Mouse (Mus musculus) gastrocnemius, adult 8-10 months (tissue): ENCODE measurements at regions not wholly inside any gene's neighbourhood (a gene's known extent, or its start where the extent isn't known, plus 50 kb on each side); places are given as distances from the start of the nearest gene placed in this dataset.

Experiments used
- DNase-seq, 2 experiments: peaks; one replicate each; pipeline ENCODE4 v3.0.0; 2022; ENCODE audit warnings: low spot score in 2 of 2

DNA sequence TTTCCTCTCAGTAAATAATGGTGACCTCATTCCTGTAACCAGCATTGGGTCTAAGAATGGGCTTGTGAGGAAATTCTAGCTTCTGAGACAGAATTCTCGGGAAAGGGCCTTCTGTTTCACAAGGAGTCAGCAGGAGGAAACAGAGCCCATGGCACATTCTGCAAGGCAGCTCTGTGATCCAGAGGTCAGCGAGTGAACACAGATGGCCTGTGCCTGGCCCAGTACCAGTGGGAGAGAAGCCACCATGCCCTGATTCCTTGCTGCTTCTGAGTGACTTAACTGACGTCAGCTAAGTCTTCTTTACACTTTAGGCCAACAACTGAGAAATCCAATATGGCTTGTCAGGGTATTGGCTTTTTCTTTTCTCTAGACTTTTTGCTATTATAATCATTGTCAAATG is 342.5 kb upstream of the Tmc3 start:
- peak; percentile 10 to 27 for DNase-seq

DNA sequence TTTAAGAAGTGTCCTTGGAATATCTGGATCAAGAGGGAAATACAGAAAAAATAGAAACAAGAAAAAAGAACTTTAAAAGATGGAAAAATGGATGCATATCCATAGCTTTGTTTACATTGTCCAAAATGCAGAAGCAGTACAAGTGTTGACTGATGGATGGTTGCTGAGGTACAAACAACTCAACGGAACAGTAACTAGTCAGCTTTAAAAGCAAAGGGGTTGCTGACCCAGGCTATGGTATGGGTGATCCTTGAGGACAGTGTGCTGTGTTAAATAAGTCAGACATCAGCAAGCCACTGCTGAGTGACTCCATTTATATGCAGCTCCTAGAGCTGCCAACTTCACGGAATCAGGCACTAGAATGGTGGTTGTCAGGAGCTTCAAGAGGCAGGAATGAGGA is 338.9 kb upstream of the Tmc3 start:
- DNase-seq = no peak

DNA sequence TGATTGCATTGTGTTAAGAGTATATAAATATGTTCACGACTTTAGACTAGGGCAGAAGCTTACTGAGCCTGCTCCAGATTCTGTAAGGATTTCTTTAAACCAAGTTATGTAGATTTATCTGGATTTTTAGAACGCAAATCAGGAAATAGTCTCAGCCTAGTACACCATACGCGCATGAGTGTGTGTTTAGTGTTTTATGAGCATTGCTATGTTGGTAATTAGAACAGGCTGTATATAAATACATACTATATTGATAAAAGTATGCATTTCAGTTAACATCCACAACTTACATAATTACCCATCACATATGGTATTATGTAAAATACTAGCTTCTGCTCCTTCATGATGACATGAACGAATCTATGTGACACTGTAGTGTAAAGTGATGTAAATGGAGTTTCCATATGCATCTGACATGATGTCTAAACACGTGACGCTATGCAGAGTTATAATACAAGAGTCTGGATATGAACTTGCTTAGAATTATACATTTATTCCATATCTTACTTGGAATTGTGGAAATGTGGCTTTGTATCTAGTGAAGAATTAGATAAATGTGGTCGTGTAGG is 332.6 kb upstream of the Tmc3 start:
- no peak for DNase-seq

DNA sequence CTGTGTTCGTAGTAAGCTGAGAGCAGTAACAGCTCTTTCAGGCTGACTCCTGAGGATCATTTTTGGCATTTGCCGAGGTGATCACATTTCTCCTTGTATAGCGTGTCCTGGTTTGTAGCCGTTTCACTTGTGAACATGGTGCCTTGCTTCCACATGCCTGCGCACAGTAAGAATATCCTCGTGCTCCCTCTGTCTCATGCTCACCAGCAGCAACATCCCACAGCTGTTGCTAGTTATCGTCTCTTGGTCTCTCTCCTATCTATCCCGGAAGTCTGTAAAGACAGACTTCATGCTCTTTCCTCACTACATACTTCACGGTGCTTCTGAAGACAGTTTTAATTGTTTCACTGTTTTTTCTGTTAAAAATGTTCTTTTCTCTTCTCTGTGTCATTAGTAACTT is 331.7 kb upstream of the Tmc3 start:
- no peak for DNase-seq

DNA sequence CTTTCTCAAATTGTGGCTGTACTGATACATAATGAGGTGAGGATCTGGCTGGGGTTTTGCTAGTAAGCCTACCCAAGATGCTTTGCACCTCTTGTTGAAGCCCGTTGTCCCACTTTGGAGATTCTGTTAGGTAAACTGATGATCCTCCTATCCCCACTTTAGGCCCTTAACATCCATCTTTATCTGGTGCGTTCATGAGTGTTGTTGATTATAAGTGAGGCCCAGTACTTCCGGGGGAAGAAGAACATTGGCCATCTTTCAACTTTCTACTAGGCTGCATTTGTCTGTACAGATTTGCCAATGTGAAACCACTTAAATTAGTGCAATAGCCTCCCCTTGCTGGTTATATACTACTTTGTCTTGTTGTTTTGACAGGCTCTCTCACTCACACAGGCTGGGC is 331.3 kb upstream of the Tmc3 start:
- DNase-seq = no peak

DNA sequence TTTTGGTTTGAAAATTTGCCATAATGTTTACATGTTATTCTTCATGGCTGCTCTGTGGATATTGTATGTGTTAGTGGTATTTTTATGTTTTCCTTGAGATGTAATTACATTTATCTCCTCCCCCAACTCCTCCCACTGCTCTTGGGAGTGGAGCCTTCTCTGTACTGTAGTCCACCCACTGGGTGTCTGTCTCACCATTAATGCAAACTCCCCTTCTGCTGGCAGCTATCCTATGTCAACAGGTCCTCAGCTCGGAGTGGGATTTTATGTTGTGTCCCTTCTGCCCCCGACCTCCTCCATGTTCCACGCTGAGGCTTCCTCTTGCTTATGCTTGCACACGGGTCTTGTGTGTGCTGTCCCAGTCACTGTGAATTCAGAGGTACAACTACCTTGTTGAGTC is 330.3 kb upstream of the Tmc3 start:
- DNase-seq = no peak

DNA sequence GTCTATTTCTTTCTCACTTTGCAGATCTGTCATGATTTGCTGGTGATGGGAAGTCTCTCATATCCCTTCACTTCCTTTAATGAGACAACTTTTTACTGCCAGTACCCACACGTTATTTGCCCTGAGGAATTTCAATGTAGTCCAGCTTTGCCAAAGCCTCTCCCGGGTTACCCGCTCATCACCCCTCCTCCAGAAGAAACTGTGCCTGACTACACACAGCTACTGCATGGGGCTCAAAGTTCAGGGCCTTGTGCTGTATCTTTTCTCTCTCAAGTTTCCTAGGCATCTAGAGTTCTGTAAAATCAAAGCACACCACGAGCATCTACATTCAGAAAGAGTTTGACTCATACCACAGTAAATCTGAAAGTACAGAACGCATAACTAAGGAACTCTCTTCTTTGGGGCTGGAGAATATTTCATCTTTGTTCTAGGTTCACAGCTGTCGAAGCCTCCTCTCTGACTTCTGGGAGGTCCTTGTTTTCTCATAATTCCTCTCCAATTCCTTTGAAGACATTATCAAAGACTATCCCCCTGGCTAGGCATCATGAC is 328.4 kb upstream of the Tmc3 start:
- no peak for DNase-seq

DNA sequence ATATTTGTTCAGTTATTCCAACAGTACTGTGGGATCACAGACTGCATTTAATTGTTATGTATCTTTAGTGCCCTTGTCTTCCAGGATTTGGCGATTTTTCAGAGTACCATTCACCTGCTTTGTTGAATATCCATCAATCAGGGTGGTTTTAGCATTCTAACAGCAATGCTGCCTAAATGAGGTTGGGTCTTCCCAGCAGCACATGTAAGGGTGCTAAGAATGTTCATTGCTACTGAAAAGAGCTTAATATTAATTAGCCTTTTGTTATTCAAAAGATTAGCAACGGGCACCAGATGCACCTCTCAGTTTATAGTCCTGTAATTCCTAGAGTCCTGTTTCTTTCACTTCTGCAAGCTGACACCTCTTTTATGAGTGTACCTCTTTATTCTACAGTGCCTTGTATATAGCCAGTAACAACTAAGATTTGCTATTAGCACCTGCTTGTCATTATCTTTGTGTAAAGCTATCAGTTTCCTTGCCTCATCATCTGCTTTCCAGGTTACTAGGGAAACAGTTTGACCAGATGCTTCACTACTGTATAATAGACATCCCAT is 326.3 kb upstream of the Tmc3 start:
- no peak for DNase-seq

DNA sequence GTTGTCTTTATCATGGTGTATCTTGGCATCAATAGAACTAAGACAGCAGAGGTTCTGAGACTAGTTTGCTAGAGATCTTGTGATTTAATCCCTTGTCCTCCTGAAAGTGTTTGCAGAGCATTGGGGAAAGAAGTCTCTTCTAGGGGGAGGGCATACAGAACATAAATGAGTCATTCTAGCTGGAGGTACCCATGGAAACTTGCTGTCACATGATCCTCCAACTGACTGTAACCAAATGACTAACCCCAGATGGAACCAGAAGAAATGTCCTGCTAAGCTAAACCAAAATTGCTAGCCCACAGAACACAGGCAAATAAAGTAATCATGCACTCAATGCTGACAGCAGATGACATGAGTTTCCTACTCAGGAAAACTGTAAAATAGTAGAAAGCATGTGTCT is 323.2 kb upstream of the Tmc3 start:
- no peak for DNase-seq

DNA sequence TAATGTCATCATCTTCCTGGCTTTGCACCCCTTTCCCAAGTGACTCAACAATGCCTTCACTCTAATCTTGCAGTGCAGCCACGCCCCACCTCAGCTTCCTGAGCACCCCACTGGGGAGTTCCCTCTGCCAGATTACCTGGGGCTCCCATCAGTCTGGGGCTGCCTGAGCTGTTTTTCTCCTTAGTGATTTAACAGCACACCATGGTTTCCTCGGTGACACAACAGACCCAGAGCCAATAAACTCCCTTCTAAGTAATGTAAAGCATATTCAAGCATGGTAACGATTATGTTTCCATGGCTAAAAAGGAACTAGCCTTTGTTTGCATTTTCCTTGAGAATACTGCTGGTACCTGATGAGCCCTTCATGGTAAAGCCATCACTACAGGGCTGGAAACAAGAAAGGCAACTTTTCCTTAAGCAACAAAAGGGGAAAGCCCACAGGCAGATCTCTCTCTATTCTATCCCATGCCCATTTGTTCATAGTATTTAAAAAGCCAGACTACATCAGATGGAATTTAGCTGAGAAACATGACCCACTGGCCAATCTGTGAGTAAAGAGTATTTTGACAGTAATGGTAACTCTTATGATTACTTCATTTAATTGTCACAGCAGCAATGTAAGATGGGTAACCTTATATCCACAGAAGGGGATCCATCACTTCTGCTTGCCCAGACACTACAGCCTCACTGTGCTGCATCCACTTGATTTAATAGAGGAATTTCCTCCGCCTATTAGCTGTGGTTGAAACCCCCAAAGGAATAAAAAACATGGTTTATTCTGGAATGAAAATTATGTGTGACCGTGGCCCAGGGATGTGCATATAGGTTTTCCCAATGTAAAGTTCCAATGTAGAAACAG is 294.6 kb upstream of the Tmc3 start:
- peak in 1 of 2 experiments; percentile 3 for DNase-seq

DNA sequence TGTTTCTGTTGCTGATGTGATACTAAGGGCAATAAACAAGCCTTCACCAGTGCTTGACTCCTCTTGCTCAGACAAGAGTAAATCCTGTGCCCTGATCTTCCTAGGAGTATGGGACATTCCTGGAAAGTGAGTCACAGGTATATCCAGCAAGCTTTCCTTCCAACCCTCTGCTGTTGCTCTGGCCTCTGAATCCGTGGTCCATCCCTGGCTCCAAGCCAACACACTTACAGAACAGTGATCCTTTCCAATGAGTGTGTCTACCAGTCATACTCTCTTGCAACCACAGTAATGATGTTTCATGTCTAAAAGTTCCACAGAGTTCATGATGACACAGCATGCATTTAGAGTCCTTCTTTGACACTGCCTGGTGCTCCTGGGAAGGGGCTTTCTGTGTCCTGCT is 277.6 kb upstream of the Tmc3 start:
- DNase-seq = no peak

DNA sequence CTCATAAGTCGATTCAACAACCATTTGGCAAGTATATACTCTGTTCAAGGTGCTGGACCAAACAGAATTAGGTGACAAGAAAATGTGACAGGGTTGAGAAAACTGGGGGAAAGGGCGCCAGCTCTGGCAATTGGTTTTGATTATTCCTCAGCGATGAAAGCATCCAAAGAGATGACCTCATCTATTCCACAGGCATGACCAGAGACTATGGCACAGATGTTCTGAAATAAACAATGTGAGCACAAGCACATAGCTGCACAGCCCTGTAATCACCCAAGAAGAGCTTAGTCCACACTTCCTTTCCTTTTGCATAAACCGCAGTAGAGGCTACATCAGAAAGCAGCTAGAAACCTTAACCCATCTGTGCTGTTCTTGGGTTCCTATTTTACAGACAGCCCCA is 272.6 kb upstream of the Tmc3 start:
- DNase-seq = peak in 1 of 2 experiments; percentile 6

DNA sequence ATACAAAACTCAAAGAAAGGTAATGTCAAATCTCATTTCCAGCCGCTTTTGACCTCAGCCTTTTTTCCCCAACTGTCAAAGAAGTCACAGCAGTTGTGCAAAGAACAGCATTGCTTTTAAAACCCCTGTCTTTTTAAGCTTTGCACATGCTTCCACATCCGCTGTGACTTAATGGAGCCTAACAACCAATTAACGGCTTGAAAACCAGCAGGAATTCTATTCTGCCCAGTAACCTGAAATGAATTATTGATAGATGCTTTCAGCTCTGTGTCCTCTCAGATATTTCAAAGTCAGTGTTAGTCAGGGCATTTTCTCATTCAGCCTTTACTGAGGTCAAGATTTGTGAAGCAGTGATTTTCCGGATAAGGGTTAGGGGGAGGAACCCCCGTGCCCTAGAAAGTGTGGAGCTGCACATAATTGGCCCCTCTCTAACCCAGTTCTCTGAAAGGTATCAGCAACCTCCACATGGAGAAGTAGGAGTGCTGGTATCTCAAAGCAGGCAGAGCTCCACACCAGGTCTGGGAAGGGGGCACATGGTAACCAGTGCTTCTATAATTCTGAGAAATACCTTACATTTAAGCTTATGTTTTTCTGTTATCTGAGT is 254.8 kb upstream of the Tmc3 start:
- DNase-seq = no peak

DNA sequence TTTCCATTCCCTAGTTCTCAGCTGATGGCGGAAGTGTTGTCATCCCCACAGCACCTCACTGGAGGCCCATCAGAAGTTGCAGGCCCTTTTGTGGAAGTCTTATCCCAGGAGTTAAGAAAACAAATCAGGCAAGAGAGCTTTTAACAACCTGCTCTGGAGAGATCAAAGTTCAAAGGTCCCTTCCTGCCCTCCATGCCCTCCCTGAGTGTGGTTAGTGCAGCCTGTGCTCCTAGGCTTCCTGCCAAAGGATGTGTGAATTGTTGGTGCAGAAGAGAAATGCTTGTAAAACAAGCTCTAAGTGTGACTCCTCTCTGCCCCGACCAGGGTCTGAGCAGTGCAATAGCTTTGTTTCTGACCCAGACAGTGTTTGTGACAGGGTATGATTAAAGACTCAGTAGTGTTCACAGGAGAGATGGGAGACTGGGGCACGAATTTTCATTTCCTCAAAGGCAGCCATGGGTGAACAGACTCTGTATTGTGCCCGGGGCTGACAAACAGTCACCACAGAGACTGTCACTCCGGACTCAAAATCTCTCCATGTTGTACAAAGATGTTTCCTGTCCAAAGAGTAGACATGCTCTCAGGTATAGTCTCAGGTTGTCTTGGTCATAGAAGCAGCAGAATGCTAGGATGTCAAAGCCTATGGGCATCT is 237.5 kb upstream of the Tmc3 start:
- no peak for DNase-seq

DNA sequence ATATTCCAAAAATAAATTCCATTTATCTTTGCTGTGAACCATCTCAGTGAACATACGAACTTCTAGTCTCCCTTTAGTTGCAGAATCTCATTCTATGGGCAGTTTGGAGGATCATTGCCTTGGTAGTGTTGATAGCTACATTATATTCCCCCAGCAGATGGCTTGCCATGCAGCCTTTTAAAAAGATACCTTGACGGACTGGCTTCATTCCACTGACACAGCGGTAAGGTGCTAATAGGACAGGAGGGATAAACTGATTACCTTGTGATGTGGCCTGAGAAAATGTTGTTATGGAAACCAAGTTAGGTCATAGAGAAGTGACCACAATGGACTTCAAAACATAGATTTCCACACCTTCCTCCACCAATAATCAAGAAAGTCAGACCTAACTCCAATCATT is 215.5 kb upstream of the Tmc3 start:
- no peak for DNase-seq

DNA sequence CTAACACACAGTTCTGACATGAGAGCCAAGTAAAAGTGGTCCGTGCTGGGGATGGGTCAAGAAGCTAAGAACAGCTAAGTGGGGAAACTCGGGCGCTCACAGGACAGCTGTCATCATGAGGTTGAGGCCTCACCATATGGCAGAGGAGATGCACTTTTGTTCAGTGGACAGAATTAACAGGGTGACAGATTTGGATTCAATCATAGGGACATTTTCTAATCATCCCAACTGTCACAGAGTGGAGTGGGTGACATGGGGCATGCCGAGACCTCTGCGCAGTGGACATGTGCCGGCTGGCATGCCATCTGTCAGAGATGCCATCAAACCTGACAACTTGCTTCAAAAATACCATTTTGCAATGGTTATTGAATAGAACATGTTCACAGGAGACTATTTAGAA is 215.1 kb upstream of the Tmc3 start:
- no peak for DNase-seq

DNA sequence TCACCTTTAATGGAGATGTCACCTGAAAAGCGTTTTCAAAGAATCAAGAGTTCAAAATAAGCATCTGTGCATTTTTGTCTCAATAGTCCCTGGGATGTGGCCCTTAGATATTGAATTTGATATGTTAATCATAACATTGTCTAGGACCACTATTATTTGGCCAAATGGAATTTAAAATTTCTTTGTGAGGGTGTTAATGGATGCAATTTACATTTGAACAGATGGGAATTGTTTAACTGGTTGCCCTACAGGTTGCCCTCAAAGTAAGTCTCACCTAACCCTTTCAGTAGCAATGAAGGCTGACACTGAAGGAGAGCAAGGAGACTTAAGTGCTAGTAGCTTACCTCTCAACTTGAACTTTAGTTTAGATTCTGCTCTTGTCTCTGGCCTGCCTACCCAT is 207.9 kb upstream of the Tmc3 start:
- no peak for DNase-seq

DNA sequence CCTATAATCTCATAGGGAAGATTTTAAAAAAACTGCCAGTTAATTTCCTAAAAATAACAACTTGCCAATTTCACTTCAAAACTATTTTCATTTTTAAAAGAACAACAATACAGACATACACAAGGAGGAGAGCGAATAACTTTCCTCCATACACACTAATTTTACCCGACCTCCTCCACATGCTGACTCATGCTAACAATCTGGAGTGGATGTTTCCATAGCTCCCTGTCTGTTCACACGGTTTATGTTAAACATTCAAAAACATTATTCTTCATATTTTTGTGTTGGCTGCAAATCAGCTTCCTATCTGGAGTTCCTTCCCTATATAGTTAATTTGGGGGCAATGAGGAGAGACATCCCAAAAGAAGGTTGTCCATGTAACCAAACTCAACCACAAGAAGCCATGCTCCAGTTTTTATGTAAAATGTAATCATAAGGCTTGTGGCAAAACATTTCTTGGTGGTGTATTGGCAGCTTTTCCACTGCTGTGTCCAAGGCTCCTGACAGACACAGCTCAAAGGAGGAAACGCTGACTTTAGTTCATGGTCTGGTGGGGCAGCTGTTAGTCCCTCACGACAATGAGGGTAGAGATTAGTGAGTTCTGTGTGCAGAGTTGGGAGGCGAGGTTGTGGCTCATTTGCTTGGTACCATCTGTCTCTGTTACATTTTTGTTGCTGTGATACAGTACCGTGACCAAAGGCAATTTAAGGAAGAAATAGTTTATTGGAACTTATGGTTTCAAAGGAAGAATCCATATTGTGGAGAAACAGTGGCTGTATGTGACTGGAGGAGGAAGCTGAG is 203.1 kb upstream of the Tmc3 start:
- no peak for DNase-seq

DNA sequence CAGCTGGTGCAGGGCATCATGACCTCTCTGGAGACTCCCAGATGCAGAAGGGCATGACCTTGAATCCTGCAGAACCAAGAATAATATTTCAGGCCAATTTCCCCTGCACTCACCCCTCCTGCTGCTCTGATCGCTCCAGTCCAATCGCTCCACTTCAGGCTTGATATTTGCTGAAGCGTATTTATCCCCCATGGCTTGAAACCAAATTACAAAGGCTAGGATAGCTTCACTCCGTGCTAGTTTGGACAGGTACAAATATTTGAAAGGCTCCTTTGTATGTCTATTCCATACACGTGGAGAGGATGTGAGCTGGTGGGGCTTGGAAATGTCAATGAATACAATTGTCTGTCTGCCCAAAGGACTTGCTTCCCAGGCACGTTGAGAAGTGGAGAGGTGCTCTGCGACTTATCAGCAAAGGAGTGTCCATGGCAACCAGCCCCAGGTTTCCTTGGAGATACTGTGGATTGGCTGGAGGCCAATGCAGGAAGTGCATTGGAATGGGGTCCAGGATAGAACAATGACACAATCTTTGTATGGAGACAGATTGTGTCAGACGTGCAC is 201.8 kb upstream of the Tmc3 start:
- DNase-seq = no peak

DNA sequence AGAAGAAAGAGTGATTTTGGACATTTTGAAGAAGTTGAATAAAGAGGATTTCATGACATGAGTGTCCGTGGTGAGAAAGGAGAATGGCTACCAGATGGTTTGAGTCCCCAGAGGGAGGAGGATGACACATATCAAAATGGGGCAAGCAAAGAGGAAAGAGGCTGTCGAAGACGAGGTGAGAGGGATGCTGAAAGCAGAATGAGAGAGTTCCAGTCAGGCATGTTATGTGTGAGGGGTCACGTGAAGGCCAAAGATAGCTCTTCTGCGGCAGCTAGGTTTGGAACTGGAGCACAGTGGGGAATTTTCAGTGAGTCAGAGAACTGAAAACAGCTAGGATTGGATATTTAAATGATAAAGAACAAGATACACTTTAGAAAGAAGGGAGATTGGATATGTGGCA is 193.3 kb upstream of the Tmc3 start:
- DNase-seq = no peak

DNA sequence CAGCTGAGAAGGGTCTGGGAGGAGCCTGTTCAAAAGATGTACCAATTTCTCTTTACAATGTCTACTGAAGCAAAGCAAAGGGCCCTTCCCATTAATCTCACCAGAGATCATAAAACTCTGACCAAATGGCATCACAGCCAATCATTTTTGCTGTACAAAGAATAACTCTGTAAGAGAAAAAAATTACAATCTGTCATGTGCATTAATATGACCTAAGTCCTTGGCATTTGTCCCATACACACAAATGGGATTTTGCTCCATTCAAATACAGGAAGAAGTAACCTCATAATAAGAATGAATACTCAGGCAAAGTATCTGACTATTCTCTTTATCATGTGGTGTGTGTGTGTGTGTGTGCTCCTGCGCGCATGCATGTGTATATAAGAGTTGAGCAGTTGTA is 192.5 kb upstream of the Tmc3 start:
- no peak for DNase-seq
